Mouse (Mus musculus) heart, postnatal 0 days (tissue): ENCODE results near the gene Cpeb3.

ENCODE experiments used
- CTCF ChIP-seq: IDR thresholded peaks from 2 replicates; pipeline ENCODE4 v1.5.1; 2016; ENCODE audit warnings: antibody characterized with exemption, control low read depth, low read depth
- EP300 ChIP-seq: IDR thresholded peaks from 2 replicates; pipeline ENCODE4 v1.6.1; 2016; ENCODE audit warnings: antibody characterized with exemption, low read depth

DNA sequence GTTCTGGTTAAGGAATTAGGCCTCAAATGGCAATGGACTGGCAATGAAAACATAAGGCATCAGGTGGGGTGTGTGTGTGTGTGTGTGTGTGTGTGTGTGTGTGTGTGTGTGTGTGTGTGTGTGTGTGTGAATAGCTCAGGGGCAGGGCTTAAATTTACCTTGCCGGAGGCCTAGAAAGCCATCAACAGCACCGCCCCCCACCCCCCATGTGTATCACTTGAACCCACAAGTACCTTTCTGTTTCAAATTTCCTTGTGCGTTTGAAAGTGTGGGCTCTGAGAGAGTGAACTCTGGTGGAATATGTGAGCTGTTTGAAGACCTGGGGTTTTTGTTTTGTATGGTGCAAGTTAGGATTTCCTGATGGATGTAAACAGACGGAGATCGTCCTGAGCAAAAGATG is 189.5 kb downstream of the Cpeb3 start:
- no peak for TF ChIP-seq EP300
- no peak for TF ChIP-seq CTCF
